Mouse (Mus musculus) bone marrow, adult 2 months (tissue): Measurements from ENCODE around the gene Tsen15.

Source experiments
- CTCF ChIP-seq: fragments of 200-500 bp; IDR thresholded peaks from 2 replicates; pipeline ENCODE4 v1.5.1; 2011; ENCODE audit warnings: low read length, control low read depth; ENCODE audit not compliant: control insufficient read depth, insufficient read depth
- POLR2A ChIP-seq: fragments of 200-500 bp; IDR thresholded peaks from 2 replicates; pipeline ENCODE4 v1.6.1; 2011; ENCODE audit warnings: low read depth, mild to moderate bottlenecking, control low read depth, low read length, borderline replicate concordance; ENCODE audit not compliant: control insufficient read depth

- TF ChIP-seq CTCF (no peak), POLR2A (no peak)
These were observed 20.8 kb upstream of the Tsen15 start for GRCm38 (mm10) chr1:152407021-152407946.
